Mouse (Mus musculus) gastrocnemius, postnatal 36 days (tissue): ENCODE data around the gene Slc25a34. TPM values are rescaled to one million over a fixed set of nuclear protein-coding genes. Genes with fewer than 3 reads are reported as not detected.
A peak's percentile ranks its signal among the peaks of the same experiment; 100 is the strongest.

ENCODE experiments used
- DNase-seq, 2 experiments: peaks; one replicate each; pipeline ENCODE4 v3.0.0; 2022
- intact Hi-C: fragments of 180-260 bp; cut with DNase I; formaldehyde crosslinking; loops from one replicate; pipeline ENCODE4 v1.15.1; 2025
- total RNA-seq, 2 experiments: library from RNA; stranded (reverse); gene quantifications; 2 replicates each; pipeline ENCODE4 v1.2.3; 2021

Slc25a34 gene
- total RNA-seq, 2 experiments from 2014 or later = 10.3 to 26.0 TPM

GRCm38 (mm10) chr4:141647187-141647586 is 23.6 kb upstream of the Slc25a34 start:
- DNase-seq = no peak
- intact Hi-C loops = no loop called here

DNA sequence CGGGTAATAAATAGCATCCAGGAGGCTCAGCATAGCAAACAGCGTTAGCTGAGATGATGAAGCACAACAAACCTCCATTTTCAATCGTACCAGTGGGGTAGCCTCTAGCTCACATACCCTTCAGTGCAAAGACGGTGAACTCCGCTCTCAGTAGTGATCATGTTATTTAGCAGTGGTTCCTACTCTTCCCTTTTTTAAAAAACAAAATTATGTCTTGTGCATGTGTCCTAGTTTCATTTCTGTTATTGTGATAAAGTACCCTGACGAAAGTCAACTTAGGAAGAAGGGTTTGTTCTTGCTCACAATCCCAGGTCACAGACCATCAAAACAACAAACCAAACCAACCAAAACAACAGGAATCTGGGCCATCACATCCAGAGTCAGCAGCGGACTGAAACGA is 22.4 kb upstream of the Slc25a34 start:
- DNase-seq = no peak
- intact Hi-C loops = no loop called here

DNA sequence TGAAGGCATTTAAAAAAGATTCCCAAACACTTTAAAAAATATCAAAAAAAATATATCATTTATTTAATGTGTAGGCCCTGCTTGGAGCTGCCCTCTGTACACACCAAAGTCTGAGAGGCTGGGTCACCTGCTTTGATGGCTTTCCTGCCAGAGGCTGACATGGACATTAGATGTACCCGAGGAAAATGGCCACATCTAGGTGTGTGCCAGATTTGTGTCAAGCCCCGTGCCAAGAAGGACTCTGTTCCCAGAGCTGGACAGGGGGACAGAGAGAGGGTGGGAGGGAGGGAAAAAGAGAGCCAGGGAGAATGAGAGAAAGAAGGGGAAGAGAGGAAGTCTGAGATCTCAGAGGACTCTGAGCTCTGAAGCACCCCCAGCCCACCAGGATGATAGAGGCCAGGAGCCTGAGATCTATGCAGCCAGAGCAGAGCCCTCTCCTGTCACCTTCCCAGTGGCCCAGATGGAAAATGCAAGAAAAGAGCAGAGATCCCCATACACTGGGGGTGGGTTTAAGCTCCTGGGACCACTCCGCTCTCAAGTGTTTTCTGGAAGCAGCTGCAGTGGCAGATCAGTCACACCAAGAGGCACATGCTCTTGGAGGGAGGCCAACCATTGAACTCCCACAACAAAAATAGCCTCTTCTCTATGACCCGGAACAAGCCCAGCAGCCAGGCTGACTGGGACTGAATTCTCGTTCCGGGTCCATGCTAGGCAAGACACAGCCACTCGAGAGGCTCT is 19.7 kb upstream of the Slc25a34 start:
- peak; percentile 49 to 70 for DNase-seq
- intact Hi-C loops = no loop called here

- intact Hi-C loops = no loop called here
- DNase-seq = no peak
These were observed 18.6 kb upstream of the Slc25a34 start for GRCm38 (mm10) chr4:141641961-141642811.

GRCm38 (mm10) chr4:141641353-141641771 is 17.7 kb upstream of the Slc25a34 start:
- intact Hi-C loops = no loop called here
- DNase-seq = peak in 1 of 2 experiments; percentile 41

GRCm38 (mm10) chr4:141639474-141639873 is 15.9 kb upstream of the Slc25a34 start:
- DNase-seq = no peak
- intact Hi-C loops = no loop called here

DNA sequence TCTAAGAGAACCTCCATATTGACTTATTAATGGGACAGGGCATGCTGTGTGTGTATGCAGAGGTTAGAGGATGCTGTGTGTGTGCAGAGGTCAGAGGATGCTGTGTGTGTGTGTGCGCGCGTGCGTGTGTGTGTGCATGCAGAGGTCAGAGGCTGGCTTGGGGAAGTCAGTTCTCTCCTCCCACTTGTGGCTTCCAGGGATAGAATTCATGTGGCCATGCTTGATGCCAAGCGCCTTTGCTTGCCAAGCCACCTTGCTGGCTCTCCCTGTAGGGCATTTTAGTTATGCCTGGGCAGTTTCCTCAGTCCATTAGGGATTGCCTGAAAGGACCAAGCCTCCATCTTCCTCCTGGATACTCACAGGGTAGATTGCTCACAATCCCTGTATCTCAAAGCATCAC is 13.1 kb upstream of the Slc25a34 start:
- no peak for DNase-seq
- intact Hi-C loops = no loop called here

DNA sequence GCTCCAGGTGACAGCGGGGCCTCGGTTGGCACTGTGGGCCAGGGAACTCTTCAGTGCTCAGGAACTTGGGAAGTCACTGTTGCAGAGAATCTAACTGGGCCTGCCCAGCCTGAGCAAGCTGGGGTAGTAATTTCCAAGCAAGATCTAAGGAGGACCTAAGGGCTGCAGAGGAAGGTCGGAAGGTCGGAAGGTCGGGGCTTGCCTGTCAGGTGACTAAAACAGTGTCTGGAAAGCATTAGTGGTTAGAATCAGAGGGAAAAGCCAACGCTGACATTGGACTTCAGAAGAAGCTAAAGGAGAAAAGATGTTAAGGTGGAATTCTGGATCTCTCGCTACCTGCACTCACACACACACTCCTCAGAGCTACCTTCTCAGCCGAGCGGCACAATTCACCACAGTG is 12.4 kb upstream of the Slc25a34 start:
- intact Hi-C loops = no loop called here
- DNase-seq = no peak

GRCm38 (mm10) chr4:141632111-141632873 is 8.7 kb upstream of the Slc25a34 start:
- intact Hi-C loops = no loop called here

DNA sequence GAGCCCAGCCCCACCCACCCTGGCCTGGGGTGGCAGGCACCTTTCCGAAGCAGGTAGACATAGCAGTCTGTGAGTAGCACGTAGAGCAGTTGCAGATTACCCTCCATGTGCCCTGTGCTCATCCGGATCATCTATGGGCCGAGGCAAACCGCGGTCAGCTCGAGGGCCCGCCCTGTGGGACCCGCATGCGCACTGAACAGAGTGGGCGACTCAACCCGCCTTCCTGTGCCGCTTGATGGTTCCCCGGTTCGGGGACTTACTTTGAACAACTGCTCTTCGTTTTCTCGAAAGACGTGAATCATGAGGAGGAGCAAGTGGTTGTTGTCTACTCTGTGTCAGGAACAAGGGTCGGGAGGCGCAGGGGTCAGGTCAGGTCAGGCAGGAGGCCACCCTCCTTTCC is 7.6 kb upstream of the Slc25a34 start:
- intact Hi-C loops = no loop called here
- no peak for DNase-seq

More at GRCm38 (mm10) chr4:141632111-141632873, 8.7 kb upstream of the Slc25a34 start:
- DNase-seq = no peak

DNA sequence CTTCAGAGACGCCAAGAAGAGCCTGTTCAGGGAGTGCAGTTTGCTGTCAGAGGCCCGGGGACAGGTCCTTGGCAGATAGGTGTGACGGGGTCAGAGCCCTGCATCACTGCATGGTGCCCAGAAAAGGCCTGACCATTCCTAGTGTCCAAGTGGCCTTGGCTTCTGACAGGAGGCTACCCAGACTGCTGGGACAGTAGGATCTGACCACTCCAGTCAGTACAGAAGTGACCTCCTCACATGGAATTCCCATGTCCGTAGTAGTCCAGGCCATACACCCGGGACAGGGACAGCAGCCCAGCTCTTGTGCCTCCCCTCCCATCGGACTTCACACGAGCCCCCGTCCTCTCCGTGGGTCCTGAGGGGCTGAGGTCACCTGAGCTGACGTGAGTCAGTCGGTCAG is 6.4 kb upstream of the Slc25a34 start:
- no peak for DNase-seq
- intact Hi-C loops = no loop called here

DNA sequence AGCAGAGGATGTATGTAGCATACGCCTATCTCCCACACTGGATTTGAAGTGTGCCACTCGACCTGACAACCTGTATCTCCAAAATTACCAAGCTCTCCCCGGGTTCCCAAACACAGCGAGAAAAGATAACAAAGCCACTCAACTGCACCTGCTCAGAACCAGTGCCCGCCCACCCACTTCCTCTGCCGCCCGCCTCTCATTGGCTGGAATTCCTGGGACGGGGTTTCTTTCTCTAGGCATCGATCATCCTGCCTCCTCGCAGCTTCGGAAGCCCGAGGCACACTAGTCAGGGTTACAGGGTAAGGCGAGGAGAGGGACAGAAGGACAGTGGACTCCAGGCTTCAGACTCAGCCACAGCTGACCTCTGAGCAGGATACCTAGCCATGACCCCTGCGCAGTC is 5.0 kb upstream of the Slc25a34 start:
- intact Hi-C loops = no loop called here
- no peak for DNase-seq

GRCm38 (mm10) chr4:141627502-141627901 is 3.9 kb upstream of the Slc25a34 start:
- DNase-seq = no peak
- intact Hi-C loops = no loop called here

DNA sequence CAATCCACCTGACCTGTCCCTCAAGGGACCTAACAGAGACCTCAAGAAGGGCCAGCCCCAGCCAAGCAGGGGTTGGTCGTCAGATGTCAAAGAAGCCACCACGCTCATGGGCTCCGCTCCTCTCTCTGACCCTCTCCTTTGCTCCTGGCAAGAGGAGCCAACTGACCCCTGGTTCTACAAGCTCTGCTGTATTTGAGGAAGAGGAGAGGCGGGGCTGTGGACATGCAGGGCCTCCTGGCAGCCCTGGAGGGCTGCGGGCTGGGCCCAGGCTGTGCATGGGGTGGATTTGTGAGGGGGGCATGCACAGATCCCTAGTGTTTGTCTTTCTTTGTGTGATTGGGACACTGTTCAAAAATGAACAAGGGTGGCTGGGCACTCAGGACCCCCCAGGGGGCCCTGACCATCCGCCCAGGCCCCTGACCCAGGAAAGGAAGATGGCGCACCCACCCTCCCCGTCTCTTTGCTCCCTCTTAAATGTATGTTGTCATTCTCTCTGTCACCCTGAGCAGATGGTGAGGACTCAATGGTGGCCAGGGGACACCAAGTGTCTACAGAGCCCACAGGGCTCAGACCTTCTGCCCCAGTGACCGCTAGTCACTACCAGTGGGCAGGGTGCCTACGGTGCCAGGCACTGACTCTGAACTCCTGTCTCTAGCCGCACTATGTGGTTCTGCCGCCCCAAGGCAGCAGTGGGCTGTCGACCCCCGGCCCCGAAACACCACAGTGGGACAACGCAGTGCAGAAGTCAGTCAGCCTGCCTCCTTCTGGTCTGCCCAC is 2.3 kb upstream of the Slc25a34 start:
- intact Hi-C loops = no loop called here
- no peak for DNase-seq

DNA sequence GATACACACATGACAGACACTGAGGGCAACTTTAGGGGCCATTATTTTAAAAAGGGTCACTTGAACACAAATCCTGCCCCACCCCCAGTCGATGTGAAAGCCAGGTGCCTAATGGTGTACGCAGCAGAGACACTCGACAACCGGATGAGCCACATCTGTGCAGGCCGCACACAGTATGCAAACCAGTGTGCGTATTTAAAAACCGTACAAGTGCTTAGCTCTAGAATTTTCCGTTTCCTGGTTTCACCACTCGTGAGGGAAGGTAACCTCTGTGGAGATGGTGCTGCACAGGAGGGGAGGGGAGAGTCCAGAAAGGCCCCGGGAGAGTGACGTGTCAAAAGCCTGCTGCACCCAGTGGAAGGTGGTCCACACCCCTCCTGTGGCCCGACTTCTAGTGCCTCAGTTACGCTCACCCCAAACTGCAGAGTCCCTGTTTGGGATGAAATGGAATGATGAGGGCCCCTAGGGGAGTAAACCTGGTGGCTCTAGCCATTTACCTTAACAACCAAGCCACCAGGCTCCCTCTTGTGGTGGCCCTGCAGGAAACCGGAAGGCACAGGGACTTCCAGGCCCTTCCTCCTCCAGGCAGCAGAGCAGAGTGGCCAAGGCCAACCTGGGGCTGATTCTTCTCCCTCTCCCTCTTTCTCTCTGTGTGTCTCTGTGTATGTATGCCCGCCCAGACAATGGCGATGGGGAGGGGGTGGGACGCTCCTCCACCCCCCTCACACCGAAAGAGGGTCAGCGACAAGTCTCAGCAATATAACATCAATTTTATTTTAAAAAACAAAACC is 1.6 kb upstream of the Slc25a34 start:
- DNase-seq = no peak
- intact Hi-C loops = no loop called here

DNA sequence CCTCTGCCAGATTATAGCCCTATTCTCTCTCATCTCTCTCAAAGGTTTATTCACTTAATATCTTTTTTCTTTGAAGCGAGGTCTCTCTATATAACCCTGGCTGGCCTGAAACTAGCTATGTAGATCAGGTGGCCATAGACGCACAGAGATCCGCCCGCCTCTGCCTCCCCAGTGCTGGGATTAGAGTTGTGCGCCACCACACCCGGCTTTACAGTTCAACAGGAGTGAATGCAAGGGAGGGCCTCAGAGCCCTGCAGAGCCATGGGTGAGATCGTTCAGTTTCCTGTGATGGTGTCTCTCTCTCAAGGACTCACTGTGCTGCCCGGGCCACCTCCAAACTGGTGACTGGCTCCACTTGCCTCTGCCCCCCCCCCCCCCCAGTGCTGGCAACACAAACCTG is 513 bp upstream of the Slc25a34 start:
- DNase-seq = no peak
- intact Hi-C loops = no loop called here

- no peak for DNase-seq
- intact Hi-C loops = no loop called here
These were observed 584 bp downstream of the Slc25a34 start for GRCm38 (mm10) chr4:141623037-141623436.

DNA sequence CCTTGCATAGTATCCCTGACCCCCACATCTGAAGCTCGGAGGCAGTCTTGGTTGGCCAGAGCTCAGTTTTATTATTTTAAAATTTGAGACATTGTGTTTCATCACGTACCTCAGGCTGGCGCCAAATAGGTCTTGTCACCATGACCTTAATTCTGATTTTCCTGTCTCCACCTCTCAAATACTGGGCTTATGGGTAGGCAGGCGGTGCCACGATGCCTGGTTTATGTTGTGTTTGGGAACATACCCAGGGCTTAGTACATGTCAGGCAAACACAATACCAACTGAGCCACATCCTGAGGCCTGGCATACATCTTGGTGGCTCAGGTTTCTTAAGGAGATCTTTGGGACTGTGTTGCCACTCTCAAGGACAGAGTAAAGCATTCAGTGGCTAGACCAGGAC is 1.0 kb downstream of the Slc25a34 start:
- no peak for DNase-seq
- intact Hi-C loops = no loop called here

- intact Hi-C loops = no loop called here
- no peak for DNase-seq
These were observed 1.5 kb downstream of the Slc25a34 start for GRCm38 (mm10) chr4:141622091-141622490.

- DNase-seq = no peak
- intact Hi-C loops = no loop called here
These were observed 2.3 kb downstream of the Slc25a34 start for GRCm38 (mm10) chr4:141621297-141621696.
